Mouse (Mus musculus): ENCODE data around the gene Taf9b.

GRCm38 (mm10) chrX:106209100-106209499 lies 11.9 kb downstream of the Taf9b start:
- no peak for TF ChIP-seq USF1 (IDR thresholded peaks at IDR 0.05; ENCODE audit: low read depth, low read length)
- TF ChIP-seq RCOR1 (conservative IDR thresholded peaks at IDR 0.05; ENCODE audit: low read depth, low read length), result no peak
- no peak for TF ChIP-seq CTCF (conservative IDR thresholded peaks at IDR 0.05 in 1 of 2, IDR thresholded peaks at IDR 0.05 in 1 of 2; ENCODE audit: low read depth in 2 of 2, low read length in 2 of 2)
- no peak for TF ChIP-seq TBP (conservative IDR thresholded peaks at IDR 0.05; ENCODE audit: low read depth, low read length)
- TF ChIP-seq MAX (IDR thresholded peaks at IDR 0.05; ENCODE audit: low read length), result no peak
- TF ChIP-seq MAZ (IDR thresholded peaks at IDR 0.05; ENCODE audit: low read depth, low read length), result no peak
- peak; percentile 89 for TF ChIP-seq MAFK (IDR thresholded peaks at IDR 0.05; ENCODE audit: insufficient replicate concordance, low read length)
- no peak for TF ChIP-seq GABPA (IDR thresholded peaks at IDR 0.05; ENCODE audit: insufficient replicate concordance, low read depth, low read length)
- TF ChIP-seq POLR2A (IDR thresholded peaks at IDR 0.05; ENCODE audit: low read depth, low read length), result no peak
- no peak for TF ChIP-seq MXI1 (IDR thresholded peaks at IDR 0.05; ENCODE audit: low read depth, low read length)
- TF ChIP-seq UBTF (IDR thresholded peaks at IDR 0.05; ENCODE audit: low read depth, low read length), result no peak
- no peak for TF ChIP-seq E2F4 (IDR thresholded peaks at IDR 0.05; ENCODE audit: insufficient replicate concordance, low read depth, low read length)
